Mouse (Mus musculus): ENCODE measurements at regions not wholly inside any gene's neighbourhood (a gene's known extent, or its start where the extent isn't known, plus 50 kb on each side); places are given as distances from the start of the nearest gene placed in this dataset.
"Not testable (repeated sequence)": the region's sequence is repeated elsewhere in the genome, so short reads cannot be mapped to it uniquely, and the experiment has no call there.

DNA sequence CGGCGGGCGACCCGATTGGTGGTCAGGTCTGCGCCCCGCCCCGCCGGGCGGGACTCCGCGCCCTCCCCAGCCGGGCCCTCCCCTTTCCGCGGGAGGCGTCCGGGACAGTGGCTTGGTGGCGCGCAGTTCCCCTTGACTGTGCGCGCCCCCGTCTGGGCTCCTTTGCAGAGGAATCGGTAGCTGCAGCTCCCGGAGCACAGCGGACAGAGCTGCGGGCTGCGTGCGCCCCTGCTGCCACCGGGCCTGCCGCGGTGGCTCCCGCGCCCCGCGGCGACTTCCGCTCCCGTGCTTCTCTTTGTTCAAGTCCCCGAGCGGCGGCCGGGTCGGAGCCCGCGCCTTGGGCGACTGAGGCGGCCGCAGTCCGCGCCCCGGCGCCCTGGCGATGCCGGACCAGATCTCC, 566.6 kb upstream of the Gm21863 start:
- H3K4me2 ChIP-seq (replicated peaks), result peak overlapping the region; percentile 35

More for the DNA sequence above, 566.6 kb upstream of the Gm21863 start:
- not testable (repeated sequence) for H3K9me3 ChIP-seq (replicated peaks); H3K27me3 ChIP-seq; H3K4me1 ChIP-seq; H3K36me3 ChIP-seq; ATAC-seq (ENCODE audit: low FRiP score); H3K27ac ChIP-seq
- Histone ChIP-seq H3K4me3 (peak overlapping the region; percentile 40), H3K9ac (peak overlapping the region; percentile 43; the same call in 1 of the 2 replicates)
- WGBS, result 3% methylated on average over 43 of the region's 53 CpGs
